Mouse (Mus musculus): ENCODE results near the gene Fam83f.

GRCm38 (mm10) chr15:80660963-80661362 is 10.7 kb upstream of the Fam83f start:
- no peak for TF ChIP-seq CTCF (IDR thresholded peaks at IDR 0.05; ENCODE audit: extremely low read depth, insufficient read depth, low read length)
- no peak for TF ChIP-seq POLR2A (IDR thresholded peaks at IDR 0.05; ENCODE audit: extremely low read depth, insufficient read depth, low read length)

All from cortical plate, adult 2 months (tissue).